Mouse (Mus musculus) CH12.LX (cell line): ENCODE data around the gene H2-Q1.

Source experiments
- BHLHE40 ChIP-seq: IDR thresholded peaks from 2 replicates; pipeline ENCODE4 v1.6.1; 2011; ENCODE audit warnings: mild to moderate bottlenecking, low read depth, low read length, improper control_type of control experiment
- CHD1 ChIP-seq: IDR thresholded peaks from 2 replicates; pipeline ENCODE4 v1.6.1; 2012; ENCODE audit warnings: low read depth, low read length, improper control_type of control experiment, inconsistent platforms
- CTCF ChIP-seq, 2 experiments: IDR thresholded peaks in 1 of 2; conservative IDR thresholded peaks in 1 of 2; 2 replicates each; pipeline ENCODE4 v1.5.1; 2011 to 2012; ENCODE audit warnings: low read depth in 2 of 2, low read length in 2 of 2, improper control_type of control experiment in 1 of 2, inconsistent platforms in 1 of 2, mild to moderate bottlenecking in 1 of 2, moderate library complexity in 1 of 2
- EP300 ChIP-seq: IDR thresholded peaks from 2 replicates; pipeline ENCODE4 v1.6.1; 2011; ENCODE audit warnings: low read length, improper control_type of control experiment
- GABPA ChIP-seq: IDR thresholded peaks from 2 replicates; pipeline ENCODE4 v1.6.1; 2012; ENCODE audit warnings: low read depth, low read length, improper control_type of control experiment, inconsistent platforms; ENCODE audit not compliant: insufficient replicate concordance
- HCFC1 ChIP-seq: IDR thresholded peaks from 2 replicates; pipeline ENCODE4 v1.6.1; 2012; ENCODE audit warnings: low read depth, mild to moderate bottlenecking, inconsistent platforms, low read length, improper control_type of control experiment
- MAFK ChIP-seq: IDR thresholded peaks from 2 replicates; pipeline ENCODE4 v1.6.1; 2011; ENCODE audit warnings: low read length, improper control_type of control experiment; ENCODE audit not compliant: insufficient replicate concordance
- POLR2A ChIP-seq: IDR thresholded peaks from 2 replicates; pipeline ENCODE4 v1.6.1; 2011; ENCODE audit warnings: low read depth, mild to moderate bottlenecking, improper control_type of control experiment, low read length
- ZC3H11A ChIP-seq: IDR thresholded peaks from 2 replicates; pipeline ENCODE4 v1.6.1; 2012; ENCODE audit warnings: low read depth, mild to moderate bottlenecking, inconsistent platforms, low read length, improper control_type of control experiment

DNA sequence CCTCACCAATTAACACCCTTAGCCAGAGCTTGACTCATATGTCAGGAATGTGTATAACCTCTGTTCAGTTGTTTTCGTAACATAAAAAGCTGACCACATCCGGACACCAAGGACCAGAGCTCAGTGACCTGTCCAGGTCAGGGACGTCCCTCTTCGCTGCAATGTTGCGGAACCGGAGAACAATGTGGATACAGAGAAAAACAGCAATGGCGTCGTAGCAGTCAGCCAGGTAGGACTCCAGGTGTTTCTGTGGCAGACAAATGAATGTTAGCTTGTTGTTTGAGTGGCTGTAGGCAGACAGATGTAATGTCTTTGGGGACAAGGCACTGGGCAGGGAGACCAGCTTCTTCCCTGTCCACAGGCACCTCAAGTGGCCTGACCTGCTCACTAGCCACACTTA is 42.2 kb upstream of the H2-Q1 start:
- no peak for TF ChIP-seq POLR2A
- TF ChIP-seq CTCF (conservative IDR thresholded peaks at IDR 0.05 in 1 of 2, IDR thresholded peaks at IDR 0.05 in 1 of 2; ENCODE audit: low read depth in 2 of 2, low read length in 2 of 2), result no peak
- TF ChIP-seq EP300, result no peak
- no peak for TF ChIP-seq HCFC1
- no peak for TF ChIP-seq GABPA
- no peak for TF ChIP-seq BHLHE40
- no peak for TF ChIP-seq ZC3H11A
- no peak for TF ChIP-seq MAFK
- TF ChIP-seq CHD1, result no peak
